Mouse (Mus musculus) erythroblast, embryonic 14.5 days (primary cell): ENCODE data around the gene Ubap2.

ENCODE experiments used
- GATA1 ChIP-seq: IDR thresholded peaks from 2 replicates; pipeline ENCODE4 v1.6.1; 2012; ENCODE audit warnings: low read length, inconsistent platforms, mixed read lengths
- TAL1 ChIP-seq: IDR thresholded peaks from 3 replicates; pipeline ENCODE4 v1.6.1; 2012; ENCODE audit warnings: low read length, inconsistent platforms, mixed read lengths

DNA sequence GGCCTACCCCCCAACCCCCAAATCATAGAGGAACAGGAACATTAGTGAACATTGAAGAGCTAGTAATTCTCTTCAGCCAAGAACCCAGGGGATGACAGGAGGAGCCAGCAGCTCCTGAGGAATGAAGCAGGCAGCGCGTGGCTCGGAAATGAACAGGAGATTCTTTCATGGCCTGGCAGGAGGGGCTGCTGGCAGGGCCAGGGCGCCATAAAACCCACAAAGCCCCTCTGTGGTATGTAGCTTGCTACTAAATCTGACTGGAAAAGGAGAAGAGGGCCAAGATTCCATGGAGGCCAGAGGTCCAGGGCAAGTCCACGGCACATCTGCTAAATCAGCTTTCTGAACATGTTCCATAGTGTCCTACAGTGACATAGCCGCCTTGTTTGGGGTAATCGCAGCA, 14.9 kb upstream of the Ubap2 start:
- TF ChIP-seq TAL1: no peak
- TF ChIP-seq GATA1: no peak
